Mouse (Mus musculus) MEL (cell line): Measurements from ENCODE around the gene Tra2b. TPM values are rescaled to one million over a fixed set of nuclear protein-coding genes. Genes with fewer than 3 reads are reported as not detected.
"Not testable (repeated sequence)": the region's sequence is repeated elsewhere in the genome, so short reads cannot be mapped to it uniquely, and the experiment has no call there.

ENCODE experiments used
- DNase-seq: peaks from one replicate; pipeline ENCODE4 v3.0.0; 2011; ENCODE audit warnings: low read depth, low spot score
- H3K27ac ChIP-seq: 2 replicates; pipeline ENCODE4 v1.5.1; 2012; ENCODE audit warnings: low read depth, mild to moderate bottlenecking, control low read depth, low read length, moderate library complexity; ENCODE audit not compliant: control insufficient read depth
- H3K27me3 ChIP-seq, 2 experiments: fragments of 150-350 bp in 1 of 2; sonication (generic) in 1 of 2; 2 replicates each; pipeline ENCODE4 v1.6.1; 2012; ENCODE audit warnings: low read length in 2 of 2, mild to moderate bottlenecking in 2 of 2, improper control_type of control experiment in 1 of 2, moderate library complexity in 1 of 2; ENCODE audit not compliant: insufficient read depth in 2 of 2, control insufficient read depth in 1 of 2
- H3K36me3 ChIP-seq, 2 experiments: 2 replicates each; pipeline ENCODE4 v1.6.1; 2012 to 2014; ENCODE audit warnings: low read length in 2 of 2, improper control_type of control experiment in 1 of 2, inconsistent platforms in 1 of 2, mild to moderate bottlenecking in 1 of 2; ENCODE audit not compliant: insufficient read depth in 2 of 2, control insufficient read depth in 1 of 2
- H3K4me1 ChIP-seq, 2 experiments: fragments of 150-350 bp in 1 of 2; sonication (generic) in 1 of 2; 2 replicates each; pipeline ENCODE4 v1.6.1; 2012; ENCODE audit warnings: low read length in 2 of 2, improper control_type of control experiment in 1 of 2, mild to moderate bottlenecking in 1 of 2; ENCODE audit not compliant: insufficient read depth in 2 of 2, control insufficient read depth in 1 of 2
- H3K4me3 ChIP-seq, 2 experiments: fragments of 150-350 bp in 1 of 2; sonication (generic) in 1 of 2; 2 replicates each; pipeline ENCODE4 v1.5.1; 2012; ENCODE audit warnings: low read depth in 2 of 2, low read length in 2 of 2, mild to moderate bottlenecking in 2 of 2, moderate library complexity in 2 of 2, control low read depth in 1 of 2, improper control_type of control experiment in 1 of 2; ENCODE audit not compliant: control insufficient read depth in 1 of 2, insufficient read depth in 1 of 2
- H3K79me2 ChIP-seq: 2 replicates; pipeline ENCODE4 v1.6.1; 2012; ENCODE audit warnings: mild to moderate bottlenecking, low read length, moderate library complexity; ENCODE audit not compliant: control insufficient read depth, poor library complexity, insufficient read depth
- H3K9ac ChIP-seq: 2 replicates; pipeline ENCODE4 v1.6.1; 2012; ENCODE audit warnings: low read depth, mild to moderate bottlenecking, control low read depth, low read length, moderate library complexity; ENCODE audit not compliant: control insufficient read depth, poor library complexity, severe bottlenecking
- H3K9me3 ChIP-seq: fragments of 150-350 bp; sonication (generic); replicated peaks from 2 replicates; pipeline ENCODE4 v1.6.1; 2012; ENCODE audit warnings: mild to moderate bottlenecking, low read length, improper control_type of control experiment, moderate library complexity; ENCODE audit not compliant: insufficient read depth
- BHLHE40 ChIP-seq: IDR thresholded peaks from 2 replicates; pipeline ENCODE4 v1.6.1; 2012; ENCODE audit warnings: low read depth, mild to moderate bottlenecking, inconsistent platforms, low read length, improper control_type of control experiment, borderline replicate concordance
- CTCF ChIP-seq, 3 experiments: IDR thresholded peaks in 2 of 3; conservative IDR thresholded peaks in 1 of 3; 2 replicates each; pipeline ENCODE4 v1.5.1; 2011 to 2012; ENCODE audit warnings: low read length in 3 of 3, low read depth in 2 of 3, mild to moderate bottlenecking in 2 of 3, improper control_type of control experiment in 1 of 3, inconsistent platforms in 1 of 3, mixed read lengths in 1 of 3, moderate library complexity in 1 of 3; ENCODE audit not compliant: control insufficient read depth in 1 of 3, insufficient read depth in 1 of 3, poor library complexity in 1 of 3, severe bottlenecking in 1 of 3
- GATA1 ChIP-seq: IDR thresholded peaks from 2 replicates; pipeline ENCODE4 v1.6.1; 2011; ENCODE audit warnings: low read depth, low read length, improper control_type of control experiment
- KAT2A ChIP-seq: conservative IDR thresholded peaks from 2 replicates; pipeline ENCODE4 v1.6.1; 2012; ENCODE audit warnings: low read depth, low read length, improper control_type of control experiment, inconsistent platforms
- MYC ChIP-seq: IDR thresholded peaks from 2 replicates; pipeline ENCODE4 v1.6.1; 2011; ENCODE audit warnings: low read depth, mild to moderate bottlenecking, low read length, improper control_type of control experiment, moderate library complexity
- POLR2A ChIP-seq, 2 experiments: IDR thresholded peaks; 2 replicates each; pipeline ENCODE4 v1.6.1; 2011 to 2012; ENCODE audit warnings: low read length in 2 of 2, mild to moderate bottlenecking in 2 of 2, control low read depth in 1 of 2, improper control_type of control experiment in 1 of 2, low read depth in 1 of 2, moderate library complexity in 1 of 2; ENCODE audit not compliant: control insufficient read depth in 1 of 2, insufficient read depth in 1 of 2, poor library complexity in 1 of 2
- POLR2AphosphoS2 ChIP-seq: IDR thresholded peaks from 2 replicates; pipeline ENCODE4 v1.6.1; 2011; ENCODE audit warnings: low read length, improper control_type of control experiment
- RAD21 ChIP-seq: IDR thresholded peaks from 2 replicates; pipeline ENCODE4 v1.6.1; 2011; ENCODE audit warnings: mild to moderate bottlenecking, low read depth, low read length, improper control_type of control experiment
- SIN3A ChIP-seq: IDR thresholded peaks from 2 replicates; pipeline ENCODE4 v1.6.1; 2012; ENCODE audit warnings: low read length, improper control_type of control experiment, inconsistent platforms
- ZNF384 ChIP-seq: IDR thresholded peaks from 2 replicates; pipeline ENCODE4 v1.6.1; 2012; ENCODE audit warnings: low read depth, mild to moderate bottlenecking, inconsistent platforms, low read length, improper control_type of control experiment
- polyA plus RNA-seq, 2 experiments: library from polyadenylated mRNA; stranded (reverse) in 1 of 2; unstranded in 1 of 2; fragments of >175 nt in 1 of 2; fragments of >200 nt in 1 of 2; gene quantifications; 2 replicates each; pipeline versions ENCODE4 v1.2.1 to v1.2.4; 2012; ENCODE audit warnings: low replicate concordance in 2 of 2, low read depth in 1 of 2; ENCODE audit not compliant: insufficient read length in 2 of 2, insufficient read depth in 1 of 2, missing spikeins in 1 of 2
- total RNA-seq: library from RNA; depleted of rRNA; stranded (reverse); fragments of 300-350 nt; gene quantifications from 2 replicates; pipeline ENCODE4 v1.2.3, GENCODE M21; 2012

The Tra2b gene
- total and polyA plus RNA-seq, 3 experiments, result 154 to 286 (median 263) TPM

- no peak for TF ChIP-seq BHLHE40
- no peak for TF ChIP-seq KAT2A
- no peak for TF ChIP-seq CTCF (IDR thresholded peaks at IDR 0.05 in 2 of 3, conservative IDR thresholded peaks at IDR 0.05 in 1 of 3; ENCODE audit: control insufficient read depth in 1 of 3, insufficient read depth in 1 of 3, low read depth in 2 of 3, low read length in 3 of 3, poor library complexity in 1 of 3, severe bottlenecking in 1 of 3)
- TF ChIP-seq GATA1, result no peak
- no peak for TF ChIP-seq MYC
- no peak for TF ChIP-seq POLR2AphosphoS2
- no peak for TF ChIP-seq RAD21
- no peak for TF ChIP-seq SIN3A
- TF ChIP-seq, all 39 proteins: peak for 0
- Histone ChIP-seq H3K27me3 (no peaks in the 10 kb centered on the region), H3K9me3 (no peaks in the 10 kb centered on the region), H3K79me2 (no peaks in the 10 kb centered on the region), H3K4me3 (no peak overlapping the region), H3K4me1 (no peaks in the 10 kb centered on the region), H3K27ac (no peak overlapping the region), H3K9ac (no peak overlapping the region), H3K36me3 (peaks cover 0 to 15% of the 10 kb centered on the region in 2 experiments; a peak in 3 of 4 replicates)
- peak; percentile 23 for DNase-seq
Observed at GRCm38 (mm10) chr16:22239978-22240377, 25.8 kb downstream of the Tra2b start.

GRCm38 (mm10) chr16:22238928-22239620 lies 26.7 kb downstream of the Tra2b start:
- no peaks in the 10 kb centered on the region for H3K4me1 ChIP-seq
- no peaks in the 10 kb centered on the region for H3K79me2 ChIP-seq

DNA sequence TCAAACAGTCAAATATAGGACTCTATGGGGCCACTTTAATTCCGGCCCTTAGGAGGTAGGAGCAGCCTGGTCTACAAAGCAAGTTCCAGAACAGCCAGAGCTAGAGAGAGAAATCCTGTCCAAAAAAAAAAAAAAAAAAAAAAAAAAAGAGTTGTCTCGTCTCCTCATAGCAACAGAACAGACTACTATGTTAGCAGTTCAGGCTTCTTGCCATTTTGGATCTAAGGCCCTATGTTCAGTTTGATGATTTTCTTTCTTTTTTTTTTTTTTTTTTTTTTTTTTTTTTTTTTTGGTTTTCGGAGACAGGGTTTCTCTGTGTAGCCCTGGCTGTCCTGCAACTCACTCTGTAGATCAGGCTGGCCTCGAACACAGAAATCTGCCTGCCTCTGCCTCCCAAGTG lies 27.4 kb downstream of the Tra2b start:
- TF ChIP-seq ZNF384 (peak; percentile 81), POLR2A (IDR thresholded peaks at IDR 0.05; ENCODE audit: control insufficient read depth in 1 of 2, insufficient read depth in 1 of 2, low read depth in 1 of 2, low read length in 2 of 2, poor library complexity in 1 of 2) (0 out of 4 replicates have a peak, but pooled peaks of 1 of the 2 experiments have one; percentile 1)
- not testable (repeated sequence) for DNase-seq, H3K27me3 ChIP-seq, H3K9ac ChIP-seq, H3K4me1 ChIP-seq, H3K4me3 ChIP-seq, H3K36me3 ChIP-seq, H3K27ac ChIP-seq, H3K9me3 ChIP-seq, H3K79me2 ChIP-seq

More at GRCm38 (mm10) chr16:22238928-22239620, 26.7 kb downstream of the Tra2b start:
- peak; percentile 18 for DNase-seq
- Histone ChIP-seq H3K36me3 (peaks cover 0 to 9% of the 10 kb centered on the region in 2 experiments; a peak in 3 of 4 replicates), H3K9ac (no peak overlapping the region), H3K27ac (no peak overlapping the region), H3K27me3 (no peaks in the 10 kb centered on the region), H3K4me3 (no peak overlapping the region), H3K9me3 (no peaks in the 10 kb centered on the region)
- TF ChIP-seq RAD21 (no peak), POLR2A (IDR thresholded peaks at IDR 0.05; ENCODE audit: control insufficient read depth in 1 of 2, insufficient read depth in 1 of 2, low read depth in 1 of 2, low read length in 2 of 2, poor library complexity in 1 of 2) (0 out of 4 replicates have a peak, but pooled peaks of 1 of the 2 experiments have one; percentile 2)
